Mouse (Mus musculus) midbrain, embryonic 10.5 days (tissue): ENCODE results near the gene Psd. TPM values are rescaled to one million over a fixed set of nuclear protein-coding genes. Genes with fewer than 3 reads are reported as not detected.

Experiments
- DNase-seq: peaks from one replicate; pipeline ENCODE4 v3.0.0-alpha.2; 2017; ENCODE audit warnings: low spot score
- H3K27ac ChIP-seq: fragments of 300-500 bp; sonication (generic); replicated peaks from 2 replicates; pipeline ENCODE4 v1.5.1; 2016; ENCODE audit warnings: mild to moderate bottlenecking
- H3K27me3 ChIP-seq: fragments of 300-500 bp; sonication (generic); 2 replicates; pipeline ENCODE4 v1.6.1; 2016; ENCODE audit warnings: low read depth, mild to moderate bottlenecking; ENCODE audit not compliant: poor library complexity, severe bottlenecking
- H3K36me3 ChIP-seq: fragments of 300-500 bp; sonication (generic); 2 replicates; pipeline ENCODE4 v1.6.1; 2016; ENCODE audit warnings: mild to moderate bottlenecking, moderate library complexity
- H3K4me1 ChIP-seq: fragments of 300-500 bp; sonication (generic); 2 replicates; pipeline ENCODE4 v1.6.1; 2016
- H3K4me3 ChIP-seq: fragments of 300-500 bp; sonication (generic); 2 replicates; pipeline ENCODE4 v1.5.1; 2016; ENCODE audit warnings: mild to moderate bottlenecking, moderate library complexity
- H3K9me3 ChIP-seq: fragments of 300-500 bp; sonication (generic); replicated peaks from 2 replicates; pipeline ENCODE4 v1.6.1; 2016; ENCODE audit warnings: mild to moderate bottlenecking
- WGBS: fragments of 180-500 bp; shearing (Covaris S2); methylation state at CpG from one replicate; pipeline ENCODE4 v1.1.7; 2016; 5-methylcytosine and 5-hydroxymethylcytosine counted together
- microRNA counts: library from miRNA; unstranded; fragments of <30 nt; microRNA quantifications from one replicate; lab custom pipeline; 2017
- microRNA-seq: library from miRNA; unstranded; fragments of <30 nt; microRNA quantifications from one replicate; pipeline ENCODE4, GENCODE M21; 2017
- polyA plus RNA-seq: library from polyadenylated mRNA; unstranded; fragments of >200 nt; fragmentation: Nextera tagmentation; extraction: Ambion mirVana; gene quantifications from 2 replicates; pipeline ENCODE4 v1.2.1, GENCODE M21; 2016

The Psd gene
- polyA plus RNA-seq, 1 experiment from 2014 or later, result 4.7 TPM

- Histone ChIP-seq H3K9me3 (no peaks in the 10 kb centered on the region), H3K27ac (no peak overlapping the region), H3K4me1 (no peaks in the 10 kb centered on the region), H3K36me3 (peaks cover 70% of the 10 kb centered on the region), H3K4me3 (no peak overlapping the region), H3K27me3 (no peaks in the 10 kb centered on the region)
- DNase-seq, result no peak
- WGBS, result 92% methylated on average over 7 of the region's 7 CpGs
Measured at GRCm38 (mm10) chr19:46285631-46286030, 41.3 kb downstream of the Psd start.

- no peak for DNase-seq
- Histone ChIP-seq H3K9me3 (no peaks in the 10 kb centered on the region), H3K36me3 (peaks cover 79% of the 10 kb centered on the region), H3K4me3 (no peak overlapping the region), H3K27me3 (no peaks in the 10 kb centered on the region), H3K4me1 (no peaks in the 10 kb centered on the region), H3K27ac (no peak overlapping the region)
- whole genome bisulfite sequencing, result 92% methylated on average over 4 of the region's 4 CpGs
Measured at GRCm38 (mm10) chr19:46284686-46285085, 42.3 kb downstream of the Psd start.

DNA sequence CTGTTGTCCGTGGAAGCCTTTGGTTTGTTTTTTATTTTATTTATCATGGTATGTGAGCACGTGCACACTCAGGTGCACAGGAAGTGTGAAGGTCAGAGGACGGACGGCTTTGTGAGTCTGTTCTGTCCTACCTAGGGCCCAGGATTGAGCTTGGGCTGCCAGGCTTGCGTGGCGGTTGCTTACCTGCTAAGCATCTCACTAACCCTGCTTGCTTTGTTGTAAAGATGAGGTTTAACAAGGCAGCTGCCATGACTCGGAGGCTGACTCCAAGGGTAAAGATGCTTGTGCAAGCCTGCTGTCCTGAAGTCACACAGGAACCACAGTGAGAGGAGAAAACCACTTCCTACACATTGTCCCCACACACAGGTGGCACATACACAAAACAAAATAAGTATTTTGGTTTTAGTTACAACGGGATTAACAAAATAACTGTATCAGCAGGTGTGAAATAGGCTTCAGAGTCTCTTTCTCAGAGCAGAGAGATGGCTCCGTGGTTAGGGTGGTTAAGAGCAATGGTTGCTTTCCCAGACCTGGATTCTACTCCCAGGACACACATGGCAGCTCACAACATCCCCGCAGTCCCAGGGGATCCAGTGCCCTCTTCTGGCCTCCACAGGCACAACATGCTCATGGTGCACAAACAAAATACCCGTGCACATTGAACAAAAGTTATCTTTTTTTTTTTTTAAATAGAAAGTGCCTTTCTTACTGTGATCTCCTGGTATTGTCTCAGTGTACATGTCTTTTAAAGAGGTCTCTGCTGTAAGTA lies 44.7 kb downstream of the Psd start:
- H3K4me1 ChIP-seq, result no peaks in the 10 kb centered on the region
- H3K4me3 ChIP-seq, result no peak overlapping the region
- peaks cover 90% of the 10 kb centered on the region for H3K36me3 ChIP-seq
- H3K9me3 ChIP-seq, result no peaks in the 10 kb centered on the region
- 94% methylated on average over 11 of the region's 11 CpGs for WGBS
- no peaks in the 10 kb centered on the region for H3K27me3 ChIP-seq
- no peak overlapping the region for H3K27ac ChIP-seq
- DNase-seq, result no peak

- H3K4me1 ChIP-seq, result no peaks in the 10 kb centered on the region
- no peaks in the 10 kb centered on the region for H3K27me3 ChIP-seq
- H3K4me3 ChIP-seq, result no peak overlapping the region
- DNase-seq, result no peak
- no peaks in the 10 kb centered on the region for H3K9me3 ChIP-seq
- H3K27ac ChIP-seq, result no peak overlapping the region
- H3K36me3 ChIP-seq, result peaks cover 77% of the 10 kb centered on the region
Measured at GRCm38 (mm10) chr19:46275307-46275706, 51.6 kb downstream of the Psd start.

- WGBS, result 94% methylated on average over 7 of the region's 7 CpGs
- H3K36me3 ChIP-seq, result peaks cover 100% of the 10 kb centered on the region
- no peaks in the 10 kb centered on the region for H3K9me3 ChIP-seq
- H3K27me3 ChIP-seq, result no peaks in the 10 kb centered on the region
- no peak overlapping the region for H3K4me3 ChIP-seq
- H3K4me1 ChIP-seq, result no peaks in the 10 kb centered on the region
- H3K27ac ChIP-seq, result no peak overlapping the region
- DNase-seq, result no peak
Measured at GRCm38 (mm10) chr19:46264762-46265161, 62.2 kb downstream of the Psd start.

MicroRNA genes within 50 kb of the gene (microRNA counts, 519-probe panel; counts per million panel counts)
- microRNA mmu-miR-146b (lab: Ali Mortazavi, UCI), result not detected

Small RNA genes lying within 50 kb of the gene (microRNA-seq; reads per million reads assigned to microRNA genes)
- gene Mir146b, result 1.5 reads per million

Other genes with a start within 250 kb of the Psd start
- gene Elovl3, start 195.3 kb downstream of the Psd start, polyA plus RNA-seq, result not detected in 2 replicates
- gene Pitx3, start 178.8 kb downstream of the Psd start, polyA plus RNA-seq, result 0.17 and 0.43 TPM in 2 replicates
- 43.8 and 48.8 TPM in 2 replicates for gene Gbf1, start 174.6 kb downstream of the Psd start, polyA plus RNA-seq
- 5.2 and 5.6 TPM in 2 replicates for gene Nfkb2, start 22.8 kb downstream of the Psd start, polyA plus RNA-seq
- gene Fbxl15, start 1.0 kb upstream of the Psd start, polyA plus RNA-seq, result 24.6 and 25.0 TPM in 2 replicates
- 239 and 249 TPM in 2 replicates for gene Cuedc2, start 11.5 kb upstream of the Psd start, polyA plus RNA-seq
- 9.1 and 10.1 TPM in 2 replicates for gene Mfsd13a, start 14.0 kb upstream of the Psd start, polyA plus RNA-seq
- 0.96 and 1.4 TPM in 2 replicates for gene 2310034G01Rik, start 23.1 kb upstream of the Psd start, polyA plus RNA-seq
- 188 and 224 TPM in 2 replicates for gene Actr1a, start 68.6 kb upstream of the Psd start, polyA plus RNA-seq
- gene Sufu, start 69.7 kb upstream of the Psd start, polyA plus RNA-seq, result 50.2 and 53.6 TPM in 2 replicates
- gene Trim8, start 174.5 kb upstream of the Psd start, polyA plus RNA-seq, result 24.6 and 27.8 TPM in 2 replicates
- 207 and 216 TPM in 2 replicates for gene Arl3, start 246.0 kb upstream of the Psd start, polyA plus RNA-seq
- gene Sfxn2, start 246.2 kb upstream of the Psd start, polyA plus RNA-seq, result 17.0 and 18.1 TPM in 2 replicates